Mouse (Mus musculus): Measurements from ENCODE around the gene Folr1. TPM values are rescaled to one million over a fixed set of nuclear protein-coding genes. Genes with fewer than 3 reads are reported as not detected.

The Folr1 gene
- polyA plus RNA-seq, 1 experiment from 2014 or later = 12.1 TPM

DNA sequence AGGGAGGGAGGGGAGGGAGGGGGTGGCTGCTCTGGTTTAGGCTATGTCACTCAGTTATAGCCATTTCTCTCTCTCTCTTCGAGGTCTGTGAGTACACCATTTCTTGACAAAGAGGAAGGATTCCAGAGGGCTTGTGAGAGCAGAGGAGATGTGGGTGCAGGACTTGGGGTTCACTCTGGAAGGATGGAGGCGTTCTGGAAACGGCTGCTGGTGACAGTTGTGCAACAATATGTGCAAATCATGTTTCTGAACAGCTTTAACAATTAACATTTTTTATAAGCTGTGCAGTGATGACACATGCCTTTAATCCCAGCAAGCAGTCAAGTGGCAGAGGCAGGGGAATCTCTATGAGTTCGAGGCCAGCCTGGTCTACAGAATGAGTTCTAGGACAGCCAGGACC, 10.3 kb upstream of the Folr1 start:
- ATAC-seq (ENCODE audit: low FRiP score) (no peak), DNase-seq (ENCODE audit: low spot score) (no peak)
- H3K27me3 ChIP-seq (ENCODE audit: control insufficient read depth, insufficient read depth, low read length) = no peaks in the 10 kb centered on the region
- no peaks in the 10 kb centered on the region for H3K36me3 ChIP-seq (ENCODE audit: control insufficient read depth, insufficient read depth, low read length)
- H3K9ac ChIP-seq (ENCODE audit: low read depth, low read length) = no peak overlapping the region
- 75% methylated on average over 4 of the region's 4 CpGs for WGBS
- no peak overlapping the region for H3K27ac ChIP-seq (ENCODE audit: low read depth, low read length)
- no peaks in the 10 kb centered on the region for H3K4me1 ChIP-seq (replicated peaks; ENCODE audit: control insufficient read depth, insufficient read depth, low read length)
- H3K9me3 ChIP-seq (ENCODE audit: control insufficient read depth, low read length) = no peaks in the 10 kb centered on the region
- no peak overlapping the region for H3K4me2 ChIP-seq (replicated peaks; ENCODE audit: low read depth, low read length)
- H3K4me3 ChIP-seq (ENCODE audit: low read depth, low read length) = no peak overlapping the region

DNA sequence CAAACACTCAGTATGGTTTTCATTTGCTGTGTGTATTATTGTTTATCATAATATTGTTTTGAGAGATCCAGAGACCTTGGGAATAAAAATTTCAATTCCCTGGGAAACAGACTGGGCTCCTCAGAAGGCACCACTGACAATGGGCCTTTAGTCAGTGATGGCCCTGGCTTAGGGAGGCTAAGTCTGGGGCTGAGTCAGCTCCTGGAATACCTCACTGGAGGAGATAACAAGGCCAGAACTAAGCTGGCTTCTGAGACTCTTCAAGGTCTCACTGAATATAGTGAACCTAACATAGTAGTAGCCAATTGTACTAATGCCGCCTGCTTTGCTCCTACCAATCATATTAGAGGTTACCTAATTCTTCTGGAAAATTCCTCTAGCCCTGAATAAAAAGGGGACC, 5.4 kb upstream of the Folr1 start:
- WGBS = 92% methylated on average over 1 of the region's 1 CpGs
- Histone ChIP-seq H3K9ac (ENCODE audit: low read depth, low read length) (no peak overlapping the region), H3K27ac (ENCODE audit: low read depth, low read length) (no peak overlapping the region), H3K4me1 (replicated peaks; ENCODE audit: control insufficient read depth, insufficient read depth, low read length) (no peaks in the 10 kb centered on the region), H3K27me3 (ENCODE audit: control insufficient read depth, insufficient read depth, low read length) (no peaks in the 10 kb centered on the region), H3K9me3 (ENCODE audit: control insufficient read depth, low read length) (no peaks in the 10 kb centered on the region), H3K4me2 (replicated peaks; ENCODE audit: low read depth, low read length) (no peak overlapping the region), H3K4me3 (ENCODE audit: low read depth, low read length) (no peak overlapping the region), H3K36me3 (ENCODE audit: control insufficient read depth, insufficient read depth, low read length) (no peaks in the 10 kb centered on the region)
- DNase-seq (ENCODE audit: low spot score) (no peak), ATAC-seq (ENCODE audit: low FRiP score) (no peak)

DNA sequence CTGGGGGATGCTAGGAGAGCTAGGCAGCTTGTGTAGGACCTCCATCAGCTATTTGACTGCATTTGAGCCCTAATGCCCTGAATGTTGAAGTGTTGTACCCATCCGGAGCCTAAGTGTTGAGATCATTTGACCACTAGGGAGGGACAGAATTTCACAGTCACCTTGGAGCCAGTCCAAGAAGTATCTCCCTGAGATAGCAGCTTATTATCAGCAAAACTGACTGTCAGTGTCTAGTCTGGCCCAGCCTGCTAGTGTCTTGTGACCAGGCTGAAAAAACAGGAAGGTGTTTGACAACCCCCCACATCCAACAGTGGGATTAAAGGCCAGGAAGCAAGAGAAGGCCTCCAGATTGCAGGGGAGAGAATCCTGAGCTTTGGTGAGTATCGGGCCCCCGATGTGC, 708 bp upstream of the Folr1 start:
- Histone ChIP-seq H3K9ac (ENCODE audit: low read depth, low read length) (no peak overlapping the region), H3K27ac (ENCODE audit: low read depth, low read length) (no peak overlapping the region), H3K36me3 (ENCODE audit: control insufficient read depth, insufficient read depth, low read length) (no peaks in the 10 kb centered on the region), H3K4me3 (ENCODE audit: low read depth, low read length) (no peak overlapping the region), H3K4me1 (replicated peaks; ENCODE audit: control insufficient read depth, insufficient read depth, low read length) (no peaks in the 10 kb centered on the region), H3K27me3 (ENCODE audit: control insufficient read depth, insufficient read depth, low read length) (no peaks in the 10 kb centered on the region), H3K4me2 (replicated peaks; ENCODE audit: low read depth, low read length) (no peak overlapping the region), H3K9me3 (ENCODE audit: control insufficient read depth, low read length) (no peaks in the 10 kb centered on the region)
- no peak for DNase-seq (ENCODE audit: low spot score)
- 90% methylated on average over 3 of the region's 3 CpGs for WGBS
- no peak for ATAC-seq (ENCODE audit: low FRiP score)

DNA sequence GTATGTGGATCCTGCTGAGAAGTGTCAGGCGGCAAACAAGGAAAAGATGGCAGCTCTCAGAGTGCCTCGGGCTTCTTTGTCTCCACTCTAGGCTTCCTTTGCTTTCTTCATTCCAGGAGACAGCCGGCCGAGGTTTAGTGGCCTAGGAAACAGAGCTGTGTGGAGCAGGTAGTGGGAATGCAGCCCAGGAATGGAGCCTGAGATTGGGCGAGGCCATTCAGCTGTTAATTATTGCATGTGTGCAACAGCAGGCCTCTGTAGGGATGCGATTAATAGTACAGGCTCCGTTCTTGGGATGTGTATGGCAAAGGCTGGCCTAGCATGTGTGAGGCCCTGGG, 1.5 kb downstream of the Folr1 start:
- H3K9ac ChIP-seq (ENCODE audit: low read depth, low read length) = no peak overlapping the region
- H3K27me3 ChIP-seq (ENCODE audit: control insufficient read depth, insufficient read depth, low read length) = no peaks in the 10 kb centered on the region
- no peak for ATAC-seq (ENCODE audit: low FRiP score)
- no peaks in the 10 kb centered on the region for H3K9me3 ChIP-seq (ENCODE audit: control insufficient read depth, low read length)
- 55% methylated on average over 7 of the region's 7 CpGs for WGBS
- no peak overlapping the region for H3K4me2 ChIP-seq (replicated peaks; ENCODE audit: low read depth, low read length)
- H3K36me3 ChIP-seq (ENCODE audit: control insufficient read depth, insufficient read depth, low read length) = no peaks in the 10 kb centered on the region
- H3K27ac ChIP-seq (ENCODE audit: low read depth, low read length) = no peak overlapping the region
- H3K4me1 ChIP-seq (replicated peaks; ENCODE audit: control insufficient read depth, insufficient read depth, low read length) = no peaks in the 10 kb centered on the region
- peak; percentile 10 for DNase-seq (ENCODE audit: low spot score)
- H3K4me3 ChIP-seq (ENCODE audit: low read depth, low read length) = no peak overlapping the region

GRCm38 (mm10) chr7:101868241-101869162, 2.1 kb downstream of the Folr1 start:
- WGBS = 56% methylated on average over 13 of the region's 13 CpGs
- no peaks in the 10 kb centered on the region for H3K36me3 ChIP-seq (ENCODE audit: control insufficient read depth, insufficient read depth, low read length)
- no peak overlapping the region for H3K9ac ChIP-seq (ENCODE audit: low read depth, low read length)
- no peak overlapping the region for H3K4me2 ChIP-seq (replicated peaks; ENCODE audit: low read depth, low read length)
- H3K9me3 ChIP-seq (ENCODE audit: control insufficient read depth, low read length) = no peaks in the 10 kb centered on the region
- DNase-seq (ENCODE audit: low spot score) (no peak), ATAC-seq (ENCODE audit: low FRiP score) (no peak)
- no peaks in the 10 kb centered on the region for H3K4me1 ChIP-seq (replicated peaks; ENCODE audit: control insufficient read depth, insufficient read depth, low read length)
- H3K27me3 ChIP-seq (ENCODE audit: control insufficient read depth, insufficient read depth, low read length) = no peaks in the 10 kb centered on the region
- no peak overlapping the region for H3K4me3 ChIP-seq (ENCODE audit: low read depth, low read length)
- no peak overlapping the region for H3K27ac ChIP-seq (ENCODE audit: low read depth, low read length)

- 100% methylated on average over 4 of the region's 4 CpGs for WGBS
- Histone ChIP-seq H3K4me1 (replicated peaks; ENCODE audit: control insufficient read depth, insufficient read depth, low read length) (no peaks in the 10 kb centered on the region), H3K27ac (ENCODE audit: low read depth, low read length) (no peak overlapping the region), H3K4me2 (replicated peaks; ENCODE audit: low read depth, low read length) (no peak overlapping the region), H3K9me3 (ENCODE audit: control insufficient read depth, low read length) (no peaks in the 10 kb centered on the region), H3K4me3 (ENCODE audit: low read depth, low read length) (no peak overlapping the region), H3K9ac (ENCODE audit: low read depth, low read length) (no peak overlapping the region), H3K36me3 (ENCODE audit: control insufficient read depth, insufficient read depth, low read length) (no peaks in the 10 kb centered on the region), H3K27me3 (ENCODE audit: control insufficient read depth, insufficient read depth, low read length) (no peaks in the 10 kb centered on the region)
- ATAC-seq (ENCODE audit: low FRiP score) (no peak), DNase-seq (ENCODE audit: low spot score) (no peak)
Measured at GRCm38 (mm10) chr7:101867482-101867881, 3.1 kb downstream of the Folr1 start.

DNA sequence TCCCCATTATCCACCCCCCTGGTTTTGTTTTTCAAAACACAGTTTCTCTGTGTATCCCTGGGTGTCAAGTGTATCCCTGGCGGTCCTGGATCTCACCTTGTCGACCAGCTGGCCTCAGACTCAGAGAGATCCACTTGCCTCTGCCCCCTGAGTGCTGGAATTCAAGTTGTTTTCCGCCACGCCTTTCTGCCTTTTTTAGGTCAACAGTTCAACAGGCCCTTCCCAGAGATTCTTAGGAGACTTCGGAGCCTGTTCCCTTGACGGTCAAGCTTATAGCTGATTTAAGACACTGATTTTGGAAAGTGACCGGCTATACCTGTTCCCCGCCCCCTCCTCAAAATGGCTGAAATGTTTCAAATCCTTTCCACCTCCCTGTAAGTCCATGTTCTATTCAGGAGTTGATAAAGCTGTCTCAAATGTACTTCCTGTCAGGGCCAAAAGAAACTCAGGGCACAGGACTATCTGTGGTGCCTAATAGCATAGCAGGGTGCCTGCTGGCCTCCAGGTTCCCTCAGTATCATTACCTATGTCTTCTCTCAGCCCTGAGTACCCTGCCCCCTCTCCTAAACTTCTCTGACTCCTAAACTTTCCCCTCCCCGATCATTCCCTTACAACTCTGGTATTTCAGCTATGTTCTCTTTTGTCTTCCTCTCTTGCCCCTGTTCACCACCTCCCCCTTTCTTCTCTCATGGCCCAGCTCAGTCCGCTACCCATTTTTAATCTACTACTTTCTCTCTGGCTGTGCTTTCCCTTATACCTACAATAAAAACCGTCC, 3.9 kb downstream of the Folr1 start:
- Histone ChIP-seq H3K4me1 (replicated peaks; ENCODE audit: control insufficient read depth, insufficient read depth, low read length) (no peaks in the 10 kb centered on the region), H3K9ac (ENCODE audit: low read depth, low read length) (no peak overlapping the region), H3K4me3 (ENCODE audit: low read depth, low read length) (no peak overlapping the region), H3K4me2 (replicated peaks; ENCODE audit: low read depth, low read length) (no peak overlapping the region), H3K9me3 (ENCODE audit: control insufficient read depth, low read length) (no peaks in the 10 kb centered on the region), H3K27me3 (ENCODE audit: control insufficient read depth, insufficient read depth, low read length) (no peaks in the 10 kb centered on the region), H3K27ac (ENCODE audit: low read depth, low read length) (no peak overlapping the region), H3K36me3 (ENCODE audit: control insufficient read depth, insufficient read depth, low read length) (no peaks in the 10 kb centered on the region)
- ATAC-seq (ENCODE audit: low FRiP score) = no peak
- no peak for DNase-seq (ENCODE audit: low spot score)
- 80% methylated on average over 11 of the region's 11 CpGs for WGBS

- ATAC-seq (ENCODE audit: low FRiP score) (no peak), DNase-seq (ENCODE audit: low spot score) (no peak)
- no peak within 1 kb of the TSS for H3K4me3 ChIP-seq (ENCODE audit: low read depth, low read length)
- H3K27ac ChIP-seq (ENCODE audit: low read depth, low read length) = no peak within 1 kb of the TSS
- H3K9me3 ChIP-seq (ENCODE audit: control insufficient read depth, low read length) = no peaks in the 10 kb centered on the region
- no peaks in the 10 kb centered on the region for H3K4me1 ChIP-seq (replicated peaks; ENCODE audit: control insufficient read depth, insufficient read depth, low read length)
- no peak within 1 kb of the TSS for H3K4me2 ChIP-seq (replicated peaks; ENCODE audit: low read depth, low read length)
- H3K27me3 ChIP-seq (ENCODE audit: control insufficient read depth, insufficient read depth, low read length) = no peaks in the 10 kb centered on the region
- H3K36me3 ChIP-seq (ENCODE audit: control insufficient read depth, insufficient read depth, low read length) = no peaks in the 10 kb centered on the region
- WGBS = 77% methylated on average over 3 of the region's 3 CpGs
- no peak within 1 kb of the TSS for H3K9ac ChIP-seq (ENCODE audit: low read depth, low read length)
Measured at GRCm38 (mm10) chr7:101863415-101863814, 7.2 kb downstream of the Folr1 start, which contains the start of gene Anapc15. TSS of gene Anapc15 (plus strand) at chr7:101863715.

DNA sequence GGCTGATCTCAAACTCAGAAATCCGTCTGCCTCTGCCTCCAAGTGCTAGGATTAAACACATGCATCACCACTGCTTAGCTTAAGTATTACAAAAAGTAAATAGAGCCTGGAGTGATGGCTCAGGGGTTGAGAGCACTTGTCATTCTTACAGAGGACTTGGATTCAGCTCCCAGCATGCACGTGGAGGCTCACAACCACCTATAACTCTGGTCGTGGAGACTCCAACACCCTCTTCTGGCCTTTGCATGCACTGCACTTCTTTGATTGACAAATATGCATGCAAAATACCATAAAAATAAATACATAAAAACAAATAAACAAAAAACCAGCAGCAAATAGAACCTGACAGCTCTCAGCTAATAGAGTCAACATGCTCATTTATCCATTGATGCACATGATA, 8.3 kb downstream of the Folr1 start:
- no peaks in the 10 kb centered on the region for H3K36me3 ChIP-seq (ENCODE audit: control insufficient read depth, insufficient read depth, low read length)
- DNase-seq (ENCODE audit: low spot score) (no peak), ATAC-seq (ENCODE audit: low FRiP score) (no peak)
- no peaks in the 10 kb centered on the region for H3K4me1 ChIP-seq (replicated peaks; ENCODE audit: control insufficient read depth, insufficient read depth, low read length)
- no peaks in the 10 kb centered on the region for H3K27me3 ChIP-seq (ENCODE audit: control insufficient read depth, insufficient read depth, low read length)
- no peaks in the 10 kb centered on the region for H3K9me3 ChIP-seq (ENCODE audit: control insufficient read depth, low read length)
- no peak overlapping the region for H3K27ac ChIP-seq (ENCODE audit: low read depth, low read length)
- H3K9ac ChIP-seq (ENCODE audit: low read depth, low read length) = no peak overlapping the region
- WGBS = 71% methylated on average over 3 of the region's 3 CpGs
- no peak overlapping the region for H3K4me3 ChIP-seq (ENCODE audit: low read depth, low read length)
- no peak overlapping the region for H3K4me2 ChIP-seq (replicated peaks; ENCODE audit: low read depth, low read length)
